Mouse (Mus musculus) thymus, postnatal 10 days (tissue): ENCODE data around the gene Ripk1.

Experiments
- DNase-seq, 2 experiments: peaks; one replicate each; pipeline ENCODE4 v3.0.0; 2021; ENCODE audit warnings: low spot score in 2 of 2

Ripk1 gene

DNA sequence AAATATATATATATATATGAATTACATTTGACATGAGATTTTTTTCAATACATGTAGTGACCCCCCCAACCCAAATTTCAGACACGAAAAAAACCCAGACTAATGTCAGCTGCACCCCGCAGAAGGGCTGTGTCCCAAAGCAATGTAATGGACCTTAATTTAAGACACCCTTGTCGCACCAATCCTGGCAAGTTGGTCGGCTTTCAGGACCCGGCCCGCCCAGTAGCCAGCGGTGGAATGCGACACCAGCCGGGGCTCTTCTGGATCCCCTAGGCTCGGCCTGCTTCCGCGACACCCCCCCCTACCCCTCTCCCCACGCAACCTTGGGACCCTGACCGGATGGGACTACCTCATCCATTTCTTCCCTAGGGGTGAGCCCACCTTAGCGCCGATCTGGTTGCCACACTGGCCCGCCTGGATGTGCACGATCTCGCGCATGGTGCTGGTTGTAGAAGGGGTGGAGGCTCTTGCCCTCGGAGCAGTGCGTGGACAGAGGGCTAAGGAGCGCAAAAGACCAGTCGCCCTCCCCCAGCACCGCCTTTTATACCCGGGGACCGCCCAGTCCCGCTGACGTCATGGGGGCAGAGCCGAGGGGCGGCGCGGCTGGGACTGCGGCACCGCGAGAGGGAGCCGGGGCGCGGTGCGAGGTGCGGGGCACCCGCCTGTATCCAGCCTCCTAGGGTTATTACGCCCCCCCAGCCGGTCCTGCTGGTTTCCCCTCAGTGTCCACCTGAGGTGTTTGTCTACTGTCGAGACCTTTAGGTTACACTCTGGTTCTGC lies 75.5 kb downstream of the Ripk1 start, which contains the start of gene Tubb2a:
TSS of gene Tubb2a (minus strand) at position 516 of the 780 bp plus-strand sequence.
- peak; percentile 87 to 95 for DNase-seq

DNA sequence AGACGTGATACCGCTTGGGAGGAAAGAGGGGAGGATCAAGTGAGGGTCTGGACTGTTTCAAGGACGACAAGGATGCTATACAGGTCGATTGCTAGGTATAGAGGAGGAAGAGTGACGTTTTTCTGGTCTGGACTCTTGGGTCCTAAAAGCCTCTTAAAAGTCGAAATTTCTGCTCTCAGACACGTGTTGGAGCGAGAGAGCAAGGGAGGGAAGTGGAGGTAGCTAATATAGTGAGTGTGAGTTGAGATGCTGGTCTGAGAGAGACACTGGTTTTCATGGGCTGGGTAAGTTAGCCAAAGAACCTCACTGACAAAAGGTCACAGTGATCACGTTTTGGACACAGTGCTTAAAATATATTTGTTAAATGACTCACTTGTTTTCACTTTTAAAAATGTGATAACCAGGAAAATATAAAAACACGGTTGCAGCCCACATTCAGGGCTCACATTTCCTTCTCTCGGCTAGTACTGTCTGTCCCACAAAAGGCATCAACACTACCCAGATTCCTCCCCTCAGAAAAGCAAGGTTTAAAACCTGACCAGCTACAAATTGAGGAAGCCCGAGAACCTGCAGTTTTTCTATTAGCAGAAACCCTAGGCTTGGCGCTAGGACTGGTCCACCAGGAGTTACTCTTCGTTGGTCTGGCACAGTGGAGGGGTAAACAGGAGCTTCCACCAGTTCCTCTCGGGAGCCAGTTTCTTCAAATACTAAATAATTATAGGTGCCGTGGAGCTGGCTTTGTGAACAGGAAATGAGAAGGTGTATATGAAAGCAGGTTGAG lies 76.5 kb downstream of the Ripk1 start:
- DNase-seq, result no peak

DNA sequence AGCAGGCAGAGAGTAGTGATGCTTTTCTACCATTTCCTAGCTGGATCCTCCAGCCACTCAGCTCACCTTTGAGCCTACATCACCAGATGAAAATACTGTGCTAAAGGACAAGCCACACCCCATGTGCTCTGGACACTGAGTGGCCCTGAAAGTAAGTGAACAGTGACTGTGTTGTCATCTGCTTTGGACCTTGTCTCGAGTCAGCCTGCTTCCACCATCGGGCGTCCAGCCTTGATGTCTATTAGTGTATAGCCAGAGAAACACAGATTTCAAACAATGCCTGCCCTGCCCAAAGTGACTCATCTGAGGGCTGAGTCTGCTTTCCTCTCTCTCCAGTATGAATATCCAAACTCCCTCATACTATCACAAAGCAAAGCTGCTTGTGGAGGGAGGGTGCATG lies 77.6 kb downstream of the Ripk1 start:
- no peak for DNase-seq

DNA sequence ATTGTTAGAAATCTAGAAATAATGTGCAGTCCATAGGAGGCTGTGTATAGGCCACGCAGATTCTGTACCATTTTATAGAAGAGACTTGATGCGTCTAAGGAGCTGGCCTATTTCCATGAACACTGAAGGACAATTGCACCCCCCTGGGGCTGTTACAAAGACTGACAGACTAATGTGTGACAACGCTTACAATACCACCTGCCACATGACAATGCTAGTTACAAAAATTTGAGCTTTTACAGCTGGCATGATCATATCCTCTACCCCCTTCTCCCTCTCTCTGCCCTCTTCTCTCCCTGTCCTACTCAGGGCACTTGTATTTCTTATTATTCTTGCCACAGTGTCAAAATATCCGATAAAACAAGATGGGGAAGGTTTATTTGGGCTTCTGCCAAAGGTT lies 79.8 kb downstream of the Ripk1 start:
- DNase-seq, result no peak

DNA sequence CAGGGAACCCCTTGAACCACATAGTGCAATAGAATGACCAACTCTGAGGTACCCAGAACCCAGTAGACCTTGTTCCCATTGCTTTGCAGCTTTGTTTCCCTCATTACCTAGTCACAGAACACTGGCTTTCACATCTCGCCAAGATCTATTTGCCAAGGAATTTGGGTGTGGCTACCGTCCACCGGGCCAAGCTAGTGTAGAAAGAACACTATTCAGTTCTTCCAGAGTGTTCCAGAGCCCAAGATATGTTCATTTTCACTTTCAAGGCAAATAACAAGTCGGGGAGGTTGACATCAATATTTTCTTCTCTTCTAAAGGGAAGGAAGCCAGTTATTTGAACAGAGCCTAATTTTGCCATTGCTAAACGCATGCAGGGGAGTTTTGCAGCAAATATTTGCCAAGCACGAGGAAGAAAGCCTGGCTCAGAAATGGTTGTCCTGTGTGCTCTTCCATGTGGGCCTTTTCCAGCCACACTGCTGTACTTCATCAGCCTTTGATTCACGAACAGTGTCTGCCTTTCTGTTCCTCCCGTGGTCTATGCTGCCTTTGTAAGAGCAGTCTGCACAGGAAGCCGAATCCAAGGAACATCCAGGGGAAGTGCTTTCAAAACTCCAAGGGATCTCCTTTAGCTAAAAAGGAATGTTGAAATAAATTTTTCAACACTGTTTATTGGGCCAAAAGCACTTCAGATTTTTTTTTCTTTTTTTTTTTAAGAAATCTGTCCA lies 82.0 kb downstream of the Ripk1 start:
- DNase-seq, result no peak
